In genomic region chr2:4486185-4486584, GRCm38 (mm10) we compare ENCODE assay signal across 26 mouse cellular contexts.
A peak's percentile ranks its signal among the peaks of the same experiment; 100 is the strongest.
DNase-seq lines count a peak whose midpoint lies in the region; ATAC-seq and TF ChIP-seq lines count a peak whose summit lies in the region.
"Had no signal": no experiment of that assay in that cellular context is flagged by ENCODE, and none has a peak within 500 bp of the region (broad histone marks: within the 10 kb centered on the region; RNA-seq: fewer than 3 reads in every experiment).

No protein-coding gene starts in this region.

- H3K9me3 ChIP-seq in hindbrain, embryonic 14.5 days (ENCODE audit: control insufficient read depth, low read length): no peaks in the 10 kb centered on the region
- no peaks in the 10 kb centered on the region for H3K9me3 ChIP-seq in hindbrain, postnatal 0 days (ENCODE audit: low read length)
- no peaks in the 10 kb centered on the region for H3K9me3 ChIP-seq in neural tube, embryonic 13.5 days
- no peaks in the 10 kb centered on the region for H3K9me3 ChIP-seq in forebrain, postnatal 0 days (ENCODE audit: low read length)
- H3K9me3 ChIP-seq: embryonic facial prominence, embryonic 10.5 days; embryonic facial prominence, embryonic 15.5 days; hindbrain, embryonic 10.5 days; neural tube, embryonic 12.5 days; stomach, embryonic 15.5 days had no signal

- no peaks in the 10 kb centered on the region for H3K27me3 ChIP-seq in hindbrain, embryonic 14.5 days (ENCODE audit: control insufficient read depth, insufficient read depth, low read length)
- no peaks in the 10 kb centered on the region for H3K27me3 ChIP-seq in hindbrain, postnatal 0 days (ENCODE audit: insufficient read depth, low read length)
- H3K27me3 ChIP-seq in neural tube, embryonic 13.5 days: no peaks in the 10 kb centered on the region
- no peaks in the 10 kb centered on the region for H3K27me3 ChIP-seq in forebrain, postnatal 0 days (ENCODE audit: insufficient read depth, low read length)
- H3K27me3 ChIP-seq: embryonic facial prominence, embryonic 15.5 days; neural tube, embryonic 12.5 days; stomach, embryonic 15.5 days had no signal

- H3K27ac ChIP-seq in hindbrain, embryonic 14.5 days: peak overlapping the region; percentile 23; the same call in 1 of the 2 replicates
- H3K27ac ChIP-seq in hindbrain, postnatal 0 days: no peak overlapping the region
- H3K27ac ChIP-seq in neural tube, embryonic 13.5 days (replicated peaks): peak overlapping the region; percentile 82
- H3K27ac ChIP-seq in forebrain, postnatal 0 days (ENCODE audit: low read depth, low read length): no peak overlapping the region
- H3K27ac ChIP-seq: embryonic facial prominence, embryonic 10.5 days; embryonic facial prominence, embryonic 15.5 days; hindbrain, embryonic 10.5 days; liver, embryonic 14.5 days; macrophage; neural tube, embryonic 12.5 days; stomach, embryonic 15.5 days had no signal

- H3K9ac ChIP-seq in hindbrain, embryonic 14.5 days: no peak overlapping the region
- no peak overlapping the region for H3K9ac ChIP-seq in hindbrain, postnatal 0 days (replicated peaks; ENCODE audit: low read length)
- no peak overlapping the region for H3K9ac ChIP-seq in neural tube, embryonic 13.5 days
- no peak overlapping the region for H3K9ac ChIP-seq in forebrain, postnatal 0 days
- H3K9ac ChIP-seq: embryonic facial prominence, embryonic 15.5 days; liver, embryonic 14.5 days; neural tube, embryonic 12.5 days; stomach, embryonic 15.5 days had no signal

- H3K4me1 ChIP-seq in hindbrain, embryonic 14.5 days (replicated peaks; ENCODE audit: control insufficient read depth, insufficient read depth, low read length): peaks cover 22% of the 10 kb centered on the region
- H3K4me1 ChIP-seq in hindbrain, postnatal 0 days (ENCODE audit: insufficient read depth, low read length): peaks cover 12% of the 10 kb centered on the region; the same call in 1 of the 2 replicates
- peaks cover 63% of the 10 kb centered on the region for H3K4me1 ChIP-seq in neural tube, embryonic 13.5 days (replicated peaks)
- H3K4me1 ChIP-seq in forebrain, postnatal 0 days (ENCODE audit: insufficient read depth): peaks cover 14% of the 10 kb centered on the region; the same call in 1 of the 2 replicates

- DNase-seq in hindbrain, embryonic 14.5 days (ENCODE audit: low spot score): no peak
- DNase-seq in hindbrain, postnatal 0 days (ENCODE audit: low spot score): no peak
- no peak for DNase-seq in neural tube, embryonic 10.5 days (ENCODE audit: extremely low spot score, low spot score)
- DNase-seq in forebrain, postnatal 0 days: peak; percentile 68
- DNase-seq: adrenal gland, adult 8-10 months; B cell, adult 2 months; cerebellum, adult 8-10 months; cerebellum, postnatal 25 days; heart, postnatal 14 days; kidney, adult 9 months; kidney, postnatal 10 days; liver; lung, adult 2 months; lung, postnatal 10 days; midbrain, embryonic 14.5 days; right cerebral cortex, postnatal 25 days had no signal

- no peak overlapping the region for H3K4me2 ChIP-seq in hindbrain, embryonic 14.5 days (replicated peaks)
- H3K4me2 ChIP-seq in hindbrain, postnatal 0 days (ENCODE audit: low read depth, low read length): no peak overlapping the region
- no peak overlapping the region for H3K4me2 ChIP-seq in neural tube, embryonic 13.5 days
- no peak overlapping the region for H3K4me2 ChIP-seq in forebrain, postnatal 0 days (ENCODE audit: low read depth)
- H3K4me2 ChIP-seq: embryonic facial prominence, embryonic 15.5 days; neural tube, embryonic 12.5 days; stomach, embryonic 15.5 days had no signal

- no peak overlapping the region for H3K4me3 ChIP-seq in hindbrain, embryonic 14.5 days (replicated peaks; ENCODE audit: low read length)
- no peak overlapping the region for H3K4me3 ChIP-seq in hindbrain, postnatal 0 days (ENCODE audit: low read length)
- H3K4me3 ChIP-seq in neural tube, embryonic 13.5 days: no peak overlapping the region
- no peak overlapping the region for H3K4me3 ChIP-seq in forebrain, postnatal 0 days (ENCODE audit: low read depth, low read length)
- H3K4me3 ChIP-seq: embryonic facial prominence, embryonic 10.5 days; embryonic facial prominence, embryonic 15.5 days; hindbrain, embryonic 10.5 days; neural tube, embryonic 12.5 days; stomach, embryonic 15.5 days had no signal

- peaks cover 14% of the 10 kb centered on the region for H3K36me3 ChIP-seq in hindbrain, embryonic 14.5 days (replicated peaks; ENCODE audit: control insufficient read depth, insufficient read depth)
- H3K36me3 ChIP-seq in hindbrain, postnatal 0 days (ENCODE audit: insufficient read depth, low read length): no peaks in the 10 kb centered on the region; the same call in 1 of the 2 replicates
- H3K36me3 ChIP-seq in neural tube, embryonic 13.5 days: peaks cover 9% of the 10 kb centered on the region; the same call in 1 of the 2 replicates
- peaks cover 20% of the 10 kb centered on the region; the same call in 1 of the 2 replicates for H3K36me3 ChIP-seq in forebrain, postnatal 0 days (ENCODE audit: insufficient read depth)
- H3K36me3 ChIP-seq: embryonic facial prominence, embryonic 15.5 days; stomach, embryonic 15.5 days had no signal

- no peak for ATAC-seq in hindbrain, embryonic 14.5 days (ENCODE audit: low FRiP score)
- no peak for ATAC-seq in hindbrain, postnatal 0 days
- ATAC-seq in neural tube, embryonic 13.5 days (ENCODE audit: low read depth): no peak
- peak; percentile 40 for ATAC-seq in forebrain, postnatal 0 days
- ATAC-seq in megakaryocyte, adult 5-6 weeks (ENCODE audit: poor library complexity, severe bottlenecking): no peak
- ATAC-seq: intestine, postnatal 0 days had no signal

- 89% methylated on average over 5 of the region's 5 CpGs for WGBS in hindbrain, embryonic 14.5 days
- WGBS in hindbrain, postnatal 0 days: 81% methylated on average over 5 of the region's 5 CpGs
- WGBS in neural tube, embryonic 13.5 days: 88% methylated on average over 5 of the region's 5 CpGs
- 60% methylated on average over 5 of the region's 5 CpGs for WGBS in forebrain, postnatal 0 days

- no peak for TF ChIP-seq CTCF in hindbrain, postnatal 0 days (IDR thresholded peaks at IDR 0.05; ENCODE audit: low read depth)
- TF ChIP-seq CTCF in forebrain, postnatal 0 days (IDR thresholded peaks at IDR 0.05; ENCODE audit: low read depth): no peak

Comparison
In these comparisons a context has a peak if more than half of its experiments do, and no peak if none do; other contexts are left out.
1. H3K27ac ChIP-seq: peak in hindbrain, embryonic 14.5 days (single experiment) and neural tube, embryonic 13.5 days (single experiment); none in hindbrain, postnatal 0 days (single experiment) and forebrain, postnatal 0 days (single experiment).